Mouse (Mus musculus): ENCODE results near the gene Kdm1a. TPM values are rescaled to one million over a fixed set of nuclear protein-coding genes. Genes with fewer than 3 reads are reported as not detected.

Kdm1a gene
- polyA plus RNA-seq (2014; fragmentation: Illumina TruSeq; extraction: RNeasy Lipid Tissue Mini Kit (QIAGEN cat#74804)) = 186 TPM

GRCm38 (mm10) chr4:136602568-136602967 is at the start of gene Kdm1a:
TSS of gene Kdm1a (minus strand) at chr4:136602723.

GRCm38 (mm10) chr4:136622388-136622787 is 19.9 kb upstream of the Kdm1a start, which contains the start of gene Lactbl1:
TSS of gene Lactbl1 (plus strand) at chr4:136622621.

GRCm38 (mm10) chr4:136610387-136610856 is 7.9 kb upstream of the Kdm1a start, which contains the start of gene Tex46:
TSS of gene Tex46 (plus strand) at chr4:136610437.

Other genes with a start within 250 kb of the Kdm1a start
- 0.94 TPM for gene Htr1d, start 179.2 kb downstream of the Kdm1a start, polyA plus RNA-seq (2014; fragmentation: Illumina TruSeq; extraction: RNeasy Lipid Tissue Mini Kit (QIAGEN cat#74804))
- gene 6030445D17Rik, start 140.5 kb downstream of the Kdm1a start, polyA plus RNA-seq (2014; fragmentation: Illumina TruSeq; extraction: RNeasy Lipid Tissue Mini Kit (QIAGEN cat#74804)) = not detected
- gene Luzp1, start 133.0 kb downstream of the Kdm1a start, polyA plus RNA-seq (2014; fragmentation: Illumina TruSeq; extraction: RNeasy Lipid Tissue Mini Kit (QIAGEN cat#74804)) = 47.8 TPM
- gene Tex46, start 7.7 kb upstream of the Kdm1a start, polyA plus RNA-seq (2014; fragmentation: Illumina TruSeq; extraction: RNeasy Lipid Tissue Mini Kit (QIAGEN cat#74804)) = not detected
- not detected for gene Lactbl1, start 19.9 kb upstream of the Kdm1a start, polyA plus RNA-seq (2014; fragmentation: Illumina TruSeq; extraction: RNeasy Lipid Tissue Mini Kit (QIAGEN cat#74804))
- 0.57 TPM for gene Ephb2, start 233.3 kb upstream of the Kdm1a start, polyA plus RNA-seq (2014; fragmentation: Illumina TruSeq; extraction: RNeasy Lipid Tissue Mini Kit (QIAGEN cat#74804))